Mouse (Mus musculus) telencephalon, adult 2 months (tissue): ENCODE measurements around the gene Ttf1.
"Not testable (repeated sequence)": the region's sequence is repeated elsewhere in the genome, so short reads cannot be mapped to it uniquely, and the experiment has no call there.

ENCODE experiments used
- DNase-seq: peaks from one replicate; pipeline ENCODE4 v3.0.0-alpha.2; 2011; ENCODE audit warnings: low read depth, low spot score

Gene Ttf1

DNA sequence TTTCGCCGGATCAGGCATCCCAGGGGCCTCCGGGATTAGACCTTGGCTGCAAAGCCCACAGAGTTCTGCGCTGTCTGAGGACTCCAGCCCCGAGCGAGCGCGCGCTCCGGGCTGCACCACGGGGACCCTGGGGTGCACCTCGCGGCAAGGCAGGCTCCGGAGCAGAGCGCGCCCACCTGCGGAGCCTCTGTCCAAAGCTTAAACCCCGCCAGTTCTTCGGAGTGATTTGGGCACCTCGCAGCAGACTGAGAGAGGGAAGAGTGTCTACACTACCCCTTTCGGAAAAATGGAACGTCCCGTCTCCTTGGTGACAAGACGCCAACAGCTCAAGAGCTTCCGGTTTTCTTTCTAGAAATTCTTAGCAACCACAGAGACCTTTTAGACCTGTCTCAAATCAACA is 5.1 kb upstream of the Ttf1 start, which contains the start of gene Cfap77:
Gene Cfap77 (minus strand): TSS at position 76 of the 400 bp plus-strand sequence.
- peak; percentile 55 for DNase-seq

DNA sequence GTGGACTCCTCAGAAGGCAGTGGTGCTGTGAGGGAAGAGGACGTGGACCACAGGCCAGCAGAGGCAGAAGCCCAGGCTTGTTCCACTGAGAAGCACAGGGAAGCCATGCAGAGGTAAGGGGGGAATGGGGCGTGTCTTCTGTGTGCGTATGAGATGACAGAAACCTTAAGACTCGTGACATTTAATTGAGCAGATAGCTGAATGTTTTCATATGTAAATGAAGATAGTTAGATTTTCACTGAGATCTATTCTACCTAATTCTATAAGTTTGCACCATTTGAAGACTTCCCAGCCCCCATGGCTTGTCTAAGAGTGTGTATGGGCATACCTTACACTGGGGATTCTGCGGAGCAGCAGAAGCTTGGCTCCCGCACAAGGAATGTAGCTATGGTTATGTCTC is 5.7 kb downstream of the Ttf1 start:
- DNase-seq: no peak

DNA sequence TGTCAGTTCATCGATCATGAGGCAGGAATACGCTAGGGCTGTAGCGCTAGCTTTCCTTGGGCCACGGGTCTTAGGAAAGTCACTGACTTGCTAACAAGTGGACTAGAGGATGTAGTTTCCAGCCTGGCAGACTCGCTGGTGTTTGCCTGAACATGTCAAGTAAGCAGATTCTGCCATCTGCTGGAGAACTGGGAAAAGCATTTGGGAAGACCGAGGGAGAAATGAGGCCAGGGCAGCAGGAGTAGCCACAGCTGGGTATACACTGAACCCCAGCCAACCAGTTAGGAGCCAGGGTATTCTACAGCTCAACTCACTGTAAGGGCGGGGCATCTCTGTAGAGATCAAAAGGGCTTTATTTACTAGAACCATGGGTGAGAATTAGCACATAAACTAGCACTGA is 6.3 kb downstream of the Ttf1 start:
- DNase-seq: peak; percentile 22

DNA sequence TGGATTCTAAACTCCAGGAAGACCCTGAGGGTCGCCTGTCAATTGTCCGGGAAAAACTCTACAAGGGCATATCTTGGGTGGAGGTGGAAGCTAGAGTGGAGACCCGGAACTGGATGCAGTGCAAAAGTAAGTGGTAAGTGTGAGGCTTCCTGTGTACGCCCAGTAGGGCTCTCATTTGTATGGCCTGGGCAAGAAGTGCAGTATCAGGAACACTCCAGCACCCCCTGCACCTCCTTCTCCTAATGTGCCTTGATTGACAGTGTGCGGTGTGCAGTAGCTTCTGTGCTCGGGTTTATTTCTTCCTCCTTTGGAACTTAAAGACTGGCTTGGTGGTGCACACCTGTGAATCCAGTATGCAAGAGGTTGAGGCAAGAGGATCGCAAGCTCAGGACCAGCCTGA is 14.6 kb downstream of the Ttf1 start:
- DNase-seq: no peak

DNA sequence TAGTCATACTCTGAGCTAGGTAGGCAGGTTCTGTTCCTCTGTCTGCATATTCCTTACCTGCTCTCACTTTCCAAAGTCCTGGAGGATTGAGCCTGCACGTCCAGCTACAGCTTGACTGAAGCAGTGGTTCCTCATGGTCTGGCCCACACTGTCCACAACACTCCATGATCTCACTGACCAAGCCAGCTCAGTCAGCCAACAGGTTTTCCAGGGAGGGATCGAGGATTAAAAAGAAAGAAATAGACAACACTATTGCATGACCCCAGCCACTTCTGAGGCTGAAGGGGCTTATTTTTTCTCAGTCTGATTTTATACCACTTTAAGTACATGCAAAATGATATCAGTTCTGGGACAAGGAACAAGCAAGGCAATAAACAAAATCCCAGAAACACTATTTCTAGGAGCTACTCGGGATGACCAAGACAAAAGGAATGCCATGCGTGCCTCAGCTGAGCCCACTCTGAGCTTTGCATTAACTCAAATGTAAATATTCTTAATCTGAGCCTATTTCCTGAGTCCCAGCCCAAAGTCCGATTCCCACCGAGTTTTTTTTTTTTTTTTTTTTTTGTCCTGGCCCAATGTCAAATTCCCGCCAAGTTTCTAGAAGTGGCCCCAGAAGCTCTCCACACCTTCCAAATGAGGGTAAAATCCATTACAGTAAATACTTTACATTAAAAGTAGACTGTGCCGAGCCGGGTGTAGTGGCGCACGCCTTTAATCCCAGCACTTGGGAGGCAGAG is 15.4 kb downstream of the Ttf1 start:
- DNase-seq: no peak

DNA sequence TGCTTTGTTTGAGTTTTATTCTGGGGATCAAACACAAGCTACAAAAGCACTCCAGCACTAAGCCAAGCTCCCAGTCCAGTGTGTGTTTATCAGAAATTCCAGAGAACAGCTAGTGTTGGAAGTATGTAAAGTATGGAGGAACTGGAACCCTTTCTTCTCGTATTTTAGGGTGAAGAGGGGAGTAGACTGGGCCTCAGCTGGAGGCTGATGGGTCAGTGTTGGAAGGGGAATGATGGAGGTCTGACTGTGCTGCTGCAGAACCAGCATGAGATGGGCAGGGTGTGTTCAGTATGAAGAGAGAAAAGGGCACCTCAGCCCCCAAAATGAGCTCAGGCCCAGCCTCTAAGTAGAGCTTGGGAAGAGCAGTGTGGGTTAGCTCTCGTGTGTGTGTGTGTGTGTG is 16.2 kb downstream of the Ttf1 start:
- no peak for DNase-seq

DNA sequence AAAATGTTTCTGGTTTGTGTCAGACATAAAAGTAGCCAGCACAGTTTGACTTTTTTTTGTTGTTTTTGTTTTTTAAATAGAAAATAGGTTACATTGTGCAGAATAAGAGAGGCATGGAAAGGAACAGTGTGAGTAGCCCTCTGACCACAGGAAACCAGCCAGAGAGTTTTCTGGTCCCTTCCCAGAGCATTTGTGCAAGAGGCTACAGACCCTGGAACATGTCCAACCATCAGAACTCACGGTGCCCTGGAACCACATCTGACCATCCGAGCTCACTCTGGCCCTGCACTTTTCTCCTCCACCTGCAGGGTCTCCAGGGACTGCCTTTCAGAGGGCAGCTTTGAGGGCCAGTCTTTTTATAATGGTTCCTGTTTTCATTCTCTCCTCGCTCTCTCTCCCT is 21.9 kb downstream of the Ttf1 start:
- no peak for DNase-seq

DNA sequence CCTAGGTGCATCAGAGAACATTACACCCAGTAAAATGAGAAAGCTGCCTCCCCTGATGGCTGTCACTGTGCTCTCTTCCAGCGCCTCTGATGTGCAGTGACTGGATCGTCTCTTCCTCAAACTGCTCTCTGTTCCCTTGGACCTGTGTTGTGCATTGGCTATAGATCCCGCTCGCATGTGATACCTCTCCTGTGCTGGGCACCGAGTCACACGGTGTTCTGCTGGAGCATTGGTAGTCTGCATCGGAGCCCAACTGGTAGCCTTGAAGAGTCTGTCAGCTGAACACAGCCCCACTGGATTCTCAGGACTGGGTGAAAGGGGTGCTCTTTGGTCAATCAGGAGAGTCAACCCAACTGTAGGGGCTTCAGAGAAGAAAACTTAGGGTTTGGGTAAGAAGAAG is 26.0 kb downstream of the Ttf1 start:
- no peak for DNase-seq

DNA sequence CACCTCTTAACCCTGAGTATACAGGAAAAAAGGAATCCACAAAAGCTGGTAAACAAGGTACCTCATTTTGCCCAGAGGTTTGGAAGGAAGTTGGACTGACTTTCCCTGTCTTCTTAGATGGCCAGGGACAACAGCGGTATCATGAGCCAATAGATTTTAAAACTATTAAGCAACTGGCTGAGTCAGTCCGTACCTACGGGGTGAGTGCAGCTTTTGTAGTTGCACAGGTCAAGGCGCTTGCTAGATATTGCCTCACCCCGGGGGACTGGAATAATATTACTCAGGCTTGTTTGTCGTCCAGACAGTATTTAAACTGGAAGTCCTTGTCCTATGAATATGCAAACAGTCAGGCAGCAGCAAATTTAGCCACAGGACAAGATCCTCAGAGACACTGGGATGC is 29.2 kb downstream of the Ttf1 start:
- not testable (repeated sequence) for DNase-seq

DNA sequence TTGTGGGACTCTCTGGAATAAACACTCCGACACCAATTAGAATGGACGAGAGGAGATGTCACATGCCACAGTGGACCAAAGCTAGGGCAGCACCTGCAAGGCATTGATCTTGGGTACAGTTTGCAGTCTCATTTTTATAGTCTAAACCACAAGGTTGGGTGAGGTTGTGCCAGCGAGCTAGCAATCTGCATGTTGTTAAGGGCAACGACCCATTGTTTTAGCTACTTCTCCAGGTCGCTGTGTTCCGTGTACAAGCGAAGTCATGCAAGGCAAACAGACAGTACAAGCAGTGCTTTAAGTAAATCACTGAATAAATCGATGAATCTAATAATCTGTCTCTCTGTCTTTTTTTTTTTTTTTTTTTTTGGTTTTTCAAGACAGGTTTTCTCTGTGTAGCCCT is 35.6 kb downstream of the Ttf1 start:
- no peak for DNase-seq

DNA sequence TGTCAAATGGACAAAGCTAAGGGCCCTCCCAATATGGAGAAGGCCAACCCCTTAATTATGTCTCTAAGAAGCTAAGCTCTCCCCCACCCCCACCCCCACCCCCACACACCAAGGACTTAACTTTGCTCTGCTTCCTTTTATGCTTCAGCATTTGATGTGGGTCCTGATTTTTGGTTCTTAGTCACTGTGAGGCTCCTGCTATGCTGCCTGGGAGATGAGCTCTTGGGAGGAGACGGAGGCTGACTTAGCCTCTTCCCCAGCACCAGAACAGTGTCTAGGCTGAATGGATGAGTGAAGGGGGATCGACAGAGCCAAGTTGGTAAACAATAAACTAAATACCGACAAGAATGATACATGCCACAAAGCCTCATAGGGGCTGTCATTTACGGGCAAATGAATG is 36.7 kb downstream of the Ttf1 start:
- no peak for DNase-seq

DNA sequence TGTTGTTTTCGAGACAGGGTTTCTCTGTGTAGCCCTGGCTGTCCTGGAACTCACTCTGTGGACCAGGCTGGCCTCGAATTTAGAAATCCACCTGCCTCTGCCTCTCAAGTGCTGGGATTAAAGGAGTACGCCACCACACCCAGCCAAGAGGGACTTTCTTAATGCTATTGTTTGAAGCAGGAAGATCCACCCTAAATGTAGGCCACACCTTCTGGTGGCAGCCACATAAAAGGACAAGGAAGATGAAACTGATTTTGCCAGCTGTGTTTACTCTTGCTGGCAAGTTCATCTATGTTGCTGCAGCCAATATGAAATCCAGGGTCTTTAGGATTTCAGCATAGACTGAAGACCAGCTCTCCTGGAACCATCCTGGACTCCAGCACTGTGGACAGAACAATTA is 37.4 kb downstream of the Ttf1 start:
- no peak for DNase-seq

DNA sequence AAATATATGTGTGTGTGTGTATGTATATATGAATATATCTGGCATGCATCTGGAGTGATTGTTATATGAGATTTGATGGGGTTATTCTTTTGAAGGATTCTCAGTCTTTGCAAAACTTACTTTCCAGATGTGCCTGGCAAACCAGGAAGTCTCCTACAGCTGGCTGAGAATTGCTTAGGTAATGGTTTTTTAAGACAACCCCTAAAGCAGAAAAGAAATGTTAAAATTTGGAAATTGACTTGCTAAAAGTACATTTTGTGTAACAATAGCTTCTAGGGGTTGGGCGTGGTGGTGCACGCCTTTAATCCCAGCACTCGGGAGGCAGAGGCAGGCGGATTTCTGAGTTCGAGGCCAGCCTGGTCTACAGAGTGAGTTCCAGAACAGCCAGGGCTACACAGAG is 37.9 kb downstream of the Ttf1 start:
- DNase-seq: not testable (repeated sequence)

DNA sequence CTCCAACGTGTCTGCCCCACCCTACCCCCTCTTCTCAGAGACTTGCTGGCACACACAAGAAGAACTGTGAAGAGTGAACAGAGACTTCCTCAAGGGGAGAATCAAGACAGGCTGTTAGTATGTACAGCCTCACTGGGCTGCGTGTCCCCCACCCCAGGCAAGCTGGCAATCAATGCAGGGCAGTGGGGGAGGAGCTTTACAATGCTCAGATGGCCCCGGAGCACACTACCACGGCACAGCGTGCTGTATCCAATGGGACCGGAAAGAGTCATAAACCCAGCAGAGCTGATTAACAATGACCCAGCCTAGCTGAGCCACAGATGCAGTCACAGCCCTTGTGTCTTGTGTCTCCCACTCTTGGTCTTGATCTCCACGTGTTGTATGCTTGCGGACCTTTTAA is 38.7 kb downstream of the Ttf1 start:
- no peak for DNase-seq

DNA sequence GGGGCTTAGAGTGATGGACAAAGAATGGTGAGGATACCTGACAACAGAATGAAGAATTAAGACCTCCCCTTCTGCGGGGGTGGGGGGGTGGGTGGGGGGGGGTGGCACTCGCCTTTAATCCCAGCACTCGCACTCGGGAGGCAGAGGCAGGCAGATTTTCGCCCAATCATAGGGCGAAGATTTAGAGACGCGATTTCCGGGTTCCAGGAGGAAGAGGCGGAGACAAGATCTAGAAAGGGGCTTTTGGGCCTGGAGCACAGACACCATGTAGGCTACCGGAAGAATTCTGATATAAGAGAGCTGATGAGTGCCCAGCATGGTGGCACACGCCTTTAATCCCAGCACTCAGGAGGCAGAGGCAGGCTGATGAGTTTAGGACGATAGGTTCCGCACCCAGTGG is 39.6 kb downstream of the Ttf1 start:
- no peak for DNase-seq

DNA sequence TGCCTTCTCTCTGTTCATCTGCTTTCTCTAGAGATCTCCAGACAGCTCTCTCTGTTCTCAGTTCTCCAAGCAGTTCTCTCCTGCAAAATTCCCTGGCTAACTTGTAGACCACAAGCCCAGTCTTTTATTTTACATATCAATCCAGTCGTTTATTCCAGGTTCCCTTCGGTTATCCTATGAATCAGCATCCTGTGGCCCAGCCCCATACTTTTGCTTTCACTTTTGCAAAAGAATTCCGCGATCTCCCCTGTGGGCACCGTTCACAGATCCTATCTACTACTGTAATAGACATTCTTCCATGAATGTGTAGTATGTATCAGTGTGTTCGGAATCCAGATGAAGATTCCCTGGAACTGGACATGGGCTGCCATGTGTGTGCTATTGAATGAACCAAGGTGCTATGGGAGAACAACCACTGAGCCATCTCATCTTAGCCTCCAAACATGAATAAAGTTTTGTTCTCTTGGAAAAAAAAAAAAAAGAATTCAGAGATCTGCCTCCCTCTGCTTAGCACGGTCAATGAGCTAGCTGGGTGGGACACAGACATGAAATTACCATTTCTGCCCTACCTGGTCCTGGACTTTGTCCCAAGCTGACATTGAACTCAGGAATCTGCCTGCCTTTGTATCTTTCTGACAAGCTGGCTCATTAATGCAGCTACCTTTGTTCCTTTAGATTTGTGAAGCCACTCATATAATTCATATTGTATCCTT is 40.9 kb downstream of the Ttf1 start:
- DNase-seq: no peak

DNA sequence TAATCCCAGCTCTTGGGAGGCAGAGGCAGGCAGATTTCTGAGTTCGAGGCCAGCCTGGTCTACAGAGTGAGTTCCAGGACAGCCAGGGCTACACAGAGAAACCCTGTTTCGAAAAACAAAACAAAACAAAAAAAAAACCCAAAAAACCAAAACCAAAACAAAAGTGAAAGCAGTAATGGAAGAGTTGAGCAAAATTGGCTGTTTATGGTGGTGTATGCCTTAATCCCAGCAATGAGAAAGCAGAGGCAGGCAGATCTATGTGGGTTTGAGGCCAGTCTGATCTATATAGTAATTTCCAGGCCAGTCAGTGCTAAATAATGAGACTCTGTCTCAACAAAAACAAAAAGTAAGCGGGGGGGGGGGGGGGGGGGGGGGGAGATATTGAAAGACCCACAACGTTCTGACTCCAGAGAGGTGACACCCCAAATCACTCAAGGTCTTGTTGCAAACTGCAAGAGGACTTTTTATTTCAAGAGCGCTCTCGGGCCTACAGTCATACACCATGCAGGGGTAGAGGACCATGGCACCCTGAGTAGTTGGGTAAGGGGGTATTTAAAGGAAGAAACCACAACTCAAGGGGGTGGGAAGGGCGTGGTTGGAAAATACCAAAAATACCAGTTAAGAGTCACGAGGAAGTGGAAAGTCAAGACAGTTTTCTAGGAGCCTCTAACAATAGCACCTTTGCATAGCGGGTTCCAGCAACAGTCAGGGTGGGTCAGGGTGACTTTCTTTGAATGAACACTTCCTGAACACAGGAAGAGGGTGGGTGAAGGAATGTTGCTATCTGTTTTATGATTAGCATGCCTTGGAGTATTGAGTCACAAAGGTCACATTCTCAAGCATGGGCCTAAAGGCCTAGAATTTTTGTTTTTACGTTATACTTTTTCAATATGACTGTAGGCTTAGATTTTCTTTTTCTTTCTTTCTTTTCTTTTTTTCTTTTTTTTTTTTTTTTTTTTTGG is 42.6 kb downstream of the Ttf1 start:
- not testable (repeated sequence) for DNase-seq

DNA sequence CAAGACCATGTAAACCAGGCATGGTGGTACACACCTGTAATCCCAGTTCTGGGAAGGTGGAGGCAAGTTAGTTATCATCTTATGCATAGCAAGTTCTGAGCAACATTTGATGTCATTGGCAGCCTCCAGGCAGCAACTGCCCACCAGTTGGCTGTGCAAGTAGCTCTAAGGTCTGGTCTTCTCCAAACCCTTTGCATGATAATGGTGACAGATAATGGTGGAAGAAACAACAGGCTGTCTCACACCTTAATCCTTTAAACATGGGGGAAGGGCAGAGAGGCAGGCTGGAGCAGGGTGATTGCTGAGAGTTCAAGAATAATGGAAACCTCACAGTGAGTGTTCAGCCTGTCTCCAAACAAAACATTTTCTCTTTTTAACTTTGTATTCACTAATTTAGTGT is 60.9 kb downstream of the Ttf1 start:
- DNase-seq: no peak

DNA sequence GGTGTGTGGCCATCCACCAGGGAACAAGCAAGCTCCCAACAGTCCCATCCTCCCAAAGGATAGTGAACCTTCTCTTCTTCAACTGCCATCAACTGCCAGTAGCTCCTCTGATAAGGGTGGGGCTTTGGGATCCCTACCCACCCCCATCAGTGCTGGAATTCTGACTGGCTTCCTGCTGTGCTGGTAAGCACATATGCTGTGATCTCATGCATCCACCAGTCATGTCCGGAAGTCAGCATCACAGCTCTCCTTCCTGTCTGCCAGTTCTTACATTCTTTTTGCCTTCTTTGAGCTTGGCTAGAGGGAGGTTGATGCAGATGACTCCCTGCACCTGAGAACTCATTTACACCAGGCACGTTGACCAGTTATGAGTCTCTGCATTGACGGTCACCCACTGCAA is 62.4 kb downstream of the Ttf1 start:
- DNase-seq: no peak

DNA sequence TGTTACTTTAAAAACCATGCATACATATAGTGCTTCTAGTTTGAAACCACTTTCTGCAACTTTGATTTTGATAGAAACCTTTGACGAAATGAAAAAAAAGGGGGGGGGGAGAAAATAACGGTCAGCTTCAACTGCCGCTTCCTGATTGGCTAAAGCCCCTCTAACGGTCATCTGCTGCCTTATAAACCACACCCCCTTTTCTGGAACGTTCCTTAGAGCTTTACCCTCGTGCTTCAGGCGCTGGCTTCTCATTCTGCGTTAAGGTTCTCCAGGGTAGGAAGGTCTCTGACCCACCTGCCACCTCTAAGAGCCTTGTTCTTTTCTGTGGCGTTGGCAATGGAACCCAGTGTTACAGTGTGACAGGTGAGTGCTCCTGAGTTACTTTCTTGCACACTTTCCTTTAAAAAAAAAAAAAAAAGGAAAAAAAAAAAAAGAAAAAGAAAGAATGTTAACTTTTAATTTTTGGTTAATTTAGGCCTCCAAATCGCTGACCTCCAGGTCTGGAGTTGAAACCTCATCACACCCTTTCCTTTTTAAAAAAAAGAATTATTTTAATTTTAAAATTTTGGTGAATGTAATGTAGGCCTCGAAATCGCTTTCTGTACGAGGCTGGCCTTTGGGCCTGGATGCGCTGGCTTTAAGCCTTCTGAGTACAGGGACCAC is 64.0 kb downstream of the Ttf1 start, which contains the start of gene Setx:
Gene Setx (plus strand): TSS at position 275 of the 663 bp plus-strand sequence.
- no peak for DNase-seq

DNA sequence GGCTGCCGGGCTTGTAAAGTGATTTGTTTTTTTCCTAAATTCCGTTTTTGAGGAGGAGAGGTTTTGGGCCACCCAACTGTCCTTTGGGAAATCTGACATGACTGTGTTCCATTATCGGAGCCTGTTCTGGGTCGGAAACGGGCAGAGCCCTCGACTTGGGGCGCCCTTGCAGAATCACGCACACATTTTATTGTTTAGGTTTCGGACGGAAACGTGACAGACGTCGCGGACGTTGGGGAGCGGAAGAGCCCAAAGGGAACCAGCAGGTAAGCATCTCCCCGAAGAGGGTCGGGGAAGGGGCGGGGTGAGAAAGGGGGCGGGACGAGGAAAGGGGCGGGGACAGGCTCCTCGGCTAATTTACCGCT is 64.5 kb downstream of the Ttf1 start:
- no peak for DNase-seq
